Mouse (Mus musculus) heart, adult 2 months (tissue): ENCODE measurements around the gene Cacna1c. TPM values are rescaled to one million over a fixed set of nuclear protein-coding genes. Genes with fewer than 3 reads are reported as not detected.

Experiments used
- DNase-seq, 2 experiments: peaks; one replicate each; pipeline ENCODE4 v3.0.0; 2021
- H3K27ac ChIP-seq: fragments of 200-600 bp; 2 replicates; pipeline ENCODE4 v1.8.1; 2022
- H3K27me3 ChIP-seq: fragments of 200-500 bp; 2 replicates; pipeline ENCODE4 v1.6.1; 2012; ENCODE audit warnings: mild to moderate bottlenecking, low read length, inconsistent platforms, mixed read lengths; ENCODE audit not compliant: control insufficient read depth, insufficient read depth
- H3K36me3 ChIP-seq: fragments of 200-500 bp; 2 replicates; pipeline ENCODE4 v1.6.1; 2012; ENCODE audit warnings: low read length, inconsistent platforms; ENCODE audit not compliant: control insufficient read depth, insufficient read depth
- H3K4me1 ChIP-seq: fragments of 200-500 bp; 2 replicates; pipeline ENCODE4 v1.6.1; 2011; ENCODE audit warnings: low read length; ENCODE audit not compliant: control insufficient read depth, insufficient read depth
- H3K4me3 ChIP-seq: fragments of 200-600 bp; 2 replicates; pipeline ENCODE4 v1.8.1; 2022
- H3K79me2 ChIP-seq: fragments of 200-500 bp; replicated peaks from 2 replicates; pipeline ENCODE4 v1.6.1; 2012; ENCODE audit warnings: mild to moderate bottlenecking, inconsistent platforms, low read length, moderate library complexity, mixed read lengths; ENCODE audit not compliant: control insufficient read depth, insufficient read depth
- H3K9ac ChIP-seq: fragments of 200-500 bp; 2 replicates; pipeline ENCODE4 v1.6.1; 2012; ENCODE audit warnings: low read depth, mild to moderate bottlenecking, control low read depth, inconsistent platforms, low read length, mixed read lengths
- CTCF ChIP-seq: fragments of 200-600 bp; IDR thresholded peaks from 2 replicates; pipeline ENCODE4 v1.8.1; 2022; ENCODE audit warnings: antibody characterized with exemption, mild to moderate bottlenecking, moderate library complexity
- EP300 ChIP-seq: fragments of 200-500 bp; IDR thresholded peaks from 2 replicates; pipeline ENCODE4 v1.6.1; 2011; ENCODE audit warnings: low read depth, low read length, control low read depth; ENCODE audit not compliant: insufficient read depth
- POLR2A ChIP-seq: fragments of 200-500 bp; IDR thresholded peaks from 2 replicates; pipeline ENCODE4 v1.6.1; 2011; ENCODE audit warnings: mild to moderate bottlenecking, low read depth, low read length, control low read depth; ENCODE audit not compliant: insufficient read depth
- whole genome bisulfite sequencing: fragments of 180-500 bp; shearing (Covaris S2); methylation state at CpG from one replicate; pipeline ENCODE4 v1.1.7; 2018; 5-methylcytosine and 5-hydroxymethylcytosine counted together
- intact Hi-C: fragments of 180-260 bp; cut with DNase I; formaldehyde crosslinking; loops from one replicate; pipeline ENCODE4 v1.15.1; 2025
- polyA plus RNA-seq: library from polyadenylated mRNA; depleted of rRNA; stranded (reverse); fragments of >200 nt; gene quantifications from 2 replicates; pipeline ENCODE4 v1.2.3, GENCODE M21; 2012
- total RNA-seq, 2 experiments: library from RNA; stranded (reverse); gene quantifications; 2 replicates each; pipeline ENCODE4 v1.2.3; 2021

Cacna1c gene
- total and polyA plus RNA-seq, 3 experiments, result 56.8 to 228 (median 194) TPM

GRCm38 (mm10) chr6:119073419-119074071, 122.7 kb downstream of the Cacna1c start:
- WGBS, result 70% methylated on average over 14 of the region's 14 CpGs
- no peak overlapping the region for H3K9ac ChIP-seq
- intact Hi-C loops, result no loop called here
- H3K27ac ChIP-seq, result no peak overlapping the region
- no peaks in the 10 kb centered on the region for H3K27me3 ChIP-seq
- peaks cover 24% of the 10 kb centered on the region for H3K4me1 ChIP-seq
- no peak for DNase-seq
- no peak overlapping the region for H3K4me3 ChIP-seq
- no peaks in the 10 kb centered on the region; the same call in 1 of the 2 replicates for H3K79me2 ChIP-seq
- TF ChIP-seq EP300 (no peak), CTCF (no peak), POLR2A (no peak)
- peaks cover 2% of the 10 kb centered on the region for H3K36me3 ChIP-seq

GRCm38 (mm10) chr6:119072772-119073171, 123.4 kb downstream of the Cacna1c start:
- TF ChIP-seq POLR2A (no peak), CTCF (no peak), EP300 (no peak)
- Histone ChIP-seq H3K79me2 (no peaks in the 10 kb centered on the region; the same call in 1 of the 2 replicates), H3K4me1 (peaks cover 24% of the 10 kb centered on the region), H3K4me3 (no peak overlapping the region), H3K27me3 (no peaks in the 10 kb centered on the region), H3K27ac (no peak overlapping the region; the same call in 1 of the 2 replicates), H3K9ac (no peak overlapping the region), H3K36me3 (peaks cover 4% of the 10 kb centered on the region)
- 43% methylated on average over 7 of the region's 7 CpGs for WGBS
- intact Hi-C loops, result no loop called here
- no peak for DNase-seq

- H3K79me2 ChIP-seq, result no peaks in the 10 kb centered on the region
- TF ChIP-seq CTCF (no peak), EP300 (no peak), POLR2A (no peak)
- 36% methylated on average over 4 of the region's 4 CpGs for WGBS
- no peak for DNase-seq
- intact Hi-C loops, result no loop called here
- H3K9ac ChIP-seq, result no peak overlapping the region
- H3K4me3 ChIP-seq, result no peak overlapping the region
- peak overlapping the region; percentile 41 for H3K27ac ChIP-seq
- peaks cover 6% of the 10 kb centered on the region for H3K36me3 ChIP-seq
- no peaks in the 10 kb centered on the region for H3K27me3 ChIP-seq
- H3K4me1 ChIP-seq, result peaks cover 19% of the 10 kb centered on the region
Measured at GRCm38 (mm10) chr6:119070771-119071170, 125.4 kb downstream of the Cacna1c start.

GRCm38 (mm10) chr6:119070351-119070750, 125.9 kb downstream of the Cacna1c start:
- peak overlapping the region; percentile 41 for H3K27ac ChIP-seq
- 52% methylated on average over 3 of the region's 3 CpGs for WGBS
- H3K36me3 ChIP-seq, result peaks cover 6% of the 10 kb centered on the region
- H3K9ac ChIP-seq, result no peak overlapping the region
- H3K4me1 ChIP-seq, result peaks cover 20% of the 10 kb centered on the region
- H3K4me3 ChIP-seq, result no peak overlapping the region
- H3K79me2 ChIP-seq, result no peaks in the 10 kb centered on the region
- no peak for DNase-seq
- TF ChIP-seq POLR2A, result no peak
- TF ChIP-seq EP300, result no peak
- TF ChIP-seq CTCF, result no peak
- no peaks in the 10 kb centered on the region for H3K27me3 ChIP-seq
- intact Hi-C loops, result no loop called here

GRCm38 (mm10) chr6:119069145-119069544, 127.1 kb downstream of the Cacna1c start:
- H3K36me3 ChIP-seq, result peaks cover 6% of the 10 kb centered on the region
- H3K4me1 ChIP-seq, result peaks cover 28% of the 10 kb centered on the region
- WGBS, result 65% methylated on average over 5 of the region's 5 CpGs
- no peaks in the 10 kb centered on the region for H3K79me2 ChIP-seq
- H3K27ac ChIP-seq, result no peak overlapping the region
- H3K4me3 ChIP-seq, result no peak overlapping the region
- intact Hi-C loops, result no loop called here
- H3K9ac ChIP-seq, result no peak overlapping the region
- no peak for DNase-seq
- no peaks in the 10 kb centered on the region for H3K27me3 ChIP-seq
- TF ChIP-seq CTCF (no peak), POLR2A (no peak), EP300 (no peak)

- Histone ChIP-seq H3K4me3 (no peak overlapping the region), H3K36me3 (peaks cover 6% of the 10 kb centered on the region), H3K4me1 (peaks cover 29% of the 10 kb centered on the region), H3K79me2 (no peaks in the 10 kb centered on the region), H3K27me3 (no peaks in the 10 kb centered on the region), H3K9ac (no peak overlapping the region), H3K27ac (no peak overlapping the region)
- WGBS, result 43% methylated on average over 4 of the region's 4 CpGs
- DNase-seq, result no peak
- TF ChIP-seq CTCF (no peak), EP300 (no peak), POLR2A (no peak)
- intact Hi-C loops, result no loop called here
Measured at GRCm38 (mm10) chr6:119068650-119069049, 127.6 kb downstream of the Cacna1c start.
